Mouse (Mus musculus): ENCODE data around the gene Kif14.

GRCm38 (mm10) chr1:136527163-136527562 is 61.0 kb downstream of the Kif14 start:
- no peak for TF ChIP-seq EP300 (IDR thresholded peaks at IDR 0.05)
- peak; percentile 42 for TF ChIP-seq CTCF (IDR thresholded peaks at IDR 0.05)

All from lung, postnatal 0 days (tissue).